ENCODE assay signal across 10 mouse cellular contexts in the genomic region with DNA sequence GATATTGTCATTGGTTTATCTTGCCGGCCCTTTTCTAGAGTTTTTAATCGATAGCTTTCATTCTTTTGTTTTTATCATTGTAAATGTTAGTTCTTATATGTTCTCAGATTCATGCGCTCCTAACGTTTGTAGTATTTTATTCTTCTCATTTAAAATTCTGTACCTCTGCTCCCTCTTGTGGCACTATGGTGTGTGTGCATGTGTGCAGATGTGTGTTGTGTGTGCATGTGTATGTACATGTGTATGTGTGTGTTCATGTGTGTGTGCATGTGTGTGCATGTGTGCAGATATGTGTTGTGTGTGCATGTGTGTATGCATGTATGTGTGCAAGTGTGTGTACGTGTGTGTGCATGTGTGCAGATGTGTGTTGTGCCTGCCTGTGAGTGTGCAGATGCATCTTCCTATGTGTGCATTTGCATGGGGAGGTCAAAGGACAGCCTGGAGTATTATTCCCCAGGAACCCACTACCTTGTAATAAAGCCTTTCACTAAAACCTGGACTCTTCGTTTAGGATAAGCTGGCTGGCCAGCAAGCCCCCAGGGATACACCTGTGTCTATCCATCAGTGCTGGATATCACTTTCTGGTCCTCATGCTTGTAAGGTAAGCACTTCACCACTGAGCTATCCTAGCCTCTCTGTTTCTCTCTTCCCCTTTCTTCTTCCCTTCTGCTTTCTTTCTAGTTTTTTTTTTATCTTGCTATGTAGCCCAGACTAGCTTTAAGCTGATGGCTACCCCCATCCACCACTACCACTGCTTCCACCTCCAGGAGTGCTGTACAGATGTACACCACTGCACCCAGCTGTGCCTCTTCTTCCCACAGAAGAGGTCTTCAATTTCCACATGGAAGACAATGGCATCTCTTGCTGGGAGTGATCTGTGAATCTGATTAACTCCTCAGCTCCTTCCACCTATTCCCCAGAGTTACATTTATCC. TPM values are rescaled to one million over a fixed set of nuclear protein-coding genes. Genes with fewer than 3 reads are reported as not detected.
DNase-seq lines count a peak whose midpoint lies in the region; ATAC-seq lines count a peak whose summit lies in the region.
"Had no signal": no experiment of that assay in that cellular context is flagged by ENCODE, and none has a peak within 500 bp of the region (broad histone marks: within the 10 kb centered on the region; RNA-seq: fewer than 3 reads in every experiment).

No protein-coding gene starts in this region.

- ATAC-seq in CD4-positive, CD25-positive, alpha-beta regulatory T cell, adult 4 months: no peak

- DNase-seq in CD4-positive, CD25-positive, alpha-beta regulatory T cell, adult 2 months (ENCODE audit: low read depth, low spot score): peak; percentile 46
- peak; percentile 7 for DNase-seq in kidney, adult 9 months
- DNase-seq in kidney, adult 8-10 months: no peak
- DNase-seq in thymus, postnatal 0 days (ENCODE audit: low spot score): peak; percentile 8
- no peak for DNase-seq in thymus, postnatal 25 days
- DNase-seq in ovary, postnatal 14 days (ENCODE audit: low spot score): no peak
- no peak for DNase-seq in adrenal gland, postnatal 36 days
- DNase-seq: adrenal gland, adult 8-10 months; B cell, adult 2 months had no signal

RNA-seq across cellular contexts. Expression of a gene that starts 2.1 kb away (rescaled TPM):
- polyA plus RNA-seq in CD4-positive, CD25-positive, alpha-beta regulatory T cell, adult 4 months (2017; shearing (Covaris generic)): 1 to 10 TPM; 1.6 to 2.3 TPM
- polyA plus RNA-seq in thymus, postnatal 0 days (2015; fragmentation: Nextera tagmentation; extraction: Ambion mirVana): 4.0 TPM in 2 replicates
- 10 to 100 TPM; 18.2 to 27.3 TPM for total RNA-seq in adrenal gland, postnatal 36 days (2021)

RNA-seq across cellular contexts. Expression of a gene that starts 48.3 kb away (rescaled TPM):
- 100 to 1,000 TPM in 1 of 2 experiments, 10 to 100 TPM in 1; 95.8 to 117 TPM for polyA plus RNA-seq in CD4-positive, CD25-positive, alpha-beta regulatory T cell, adult 4 months (2017; shearing (Covaris generic))
- 63.2 and 69.0 TPM in 2 replicates for polyA plus RNA-seq in thymus, postnatal 0 days (2015; fragmentation: Nextera tagmentation; extraction: Ambion mirVana)
- total RNA-seq in adrenal gland, postnatal 36 days (2021): 10 to 100 TPM; 59.4 to 60.7 TPM

Comparison
In these comparisons a context has a peak if more than half of its experiments do, and no peak if none do; other contexts are left out.
1. DNase-seq: peak in CD4-positive, CD25-positive, alpha-beta regulatory T cell, adult 2 months (single experiment), kidney, adult 9 months (single experiment) and thymus, postnatal 0 days (single experiment); none in kidney, adult 8-10 months (0 of 2), thymus, postnatal 25 days (single experiment), ovary, postnatal 14 days (single experiment) and adrenal gland, postnatal 36 days (0 of 2).